Mouse (Mus musculus): Measurements from ENCODE around the gene Zfp346.

Zfp346 gene

GRCm38 (mm10) chr13:55174347-55174746 is 69.2 kb downstream of the Zfp346 start:
- no peaks in the 10 kb centered on the region for H3K36me3 ChIP-seq (ENCODE audit: insufficient read depth, low read length)
- peaks cover 4% of the 10 kb centered on the region for H3K9me3 ChIP-seq (ENCODE audit: low read length)
- peaks cover 26% of the 10 kb centered on the region for H3K27me3 ChIP-seq (ENCODE audit: insufficient read depth, low read length)
- no peak for TF ChIP-seq CTCF (conservative IDR thresholded peaks at IDR 0.05; ENCODE audit: low read length)
- no peak for TF ChIP-seq NANOG (IDR thresholded peaks at IDR 0.05; ENCODE audit: borderline replicate concordance, low read length)
- TF ChIP-seq POU5F1 (IDR thresholded peaks at IDR 0.05; ENCODE audit: borderline replicate concordance, low read length) = no peak
- peaks cover 37% of the 10 kb centered on the region for H3K4me1 ChIP-seq (replicated peaks; ENCODE audit: low read depth, low read length)
- no peak overlapping the region for H3K4me3 ChIP-seq (replicated peaks; ENCODE audit: low read length)

GRCm38 (mm10) chr13:55176265-55176664 is 71.2 kb downstream of the Zfp346 start:
- peaks cover 23% of the 10 kb centered on the region for H3K27me3 ChIP-seq (ENCODE audit: insufficient read depth, low read length)

GRCm38 (mm10) chr13:55177903-55178496 is 72.9 kb downstream of the Zfp346 start:
- no peak for TF ChIP-seq NANOG (IDR thresholded peaks at IDR 0.05; ENCODE audit: borderline replicate concordance, low read length)
- TF ChIP-seq CTCF (conservative IDR thresholded peaks at IDR 0.05; ENCODE audit: low read length) = peak; percentile 89
- TF ChIP-seq POU5F1 (IDR thresholded peaks at IDR 0.05; ENCODE audit: borderline replicate concordance, low read length) = no peak
- H3K4me1 ChIP-seq (replicated peaks; ENCODE audit: low read depth, low read length) = peaks cover 45% of the 10 kb centered on the region
- H3K36me3 ChIP-seq (ENCODE audit: insufficient read depth, low read length) = no peaks in the 10 kb centered on the region
- H3K27me3 ChIP-seq (ENCODE audit: insufficient read depth, low read length) = peaks cover 7% of the 10 kb centered on the region; the same call in 1 of the 2 replicates
- no peaks in the 10 kb centered on the region for H3K9me3 ChIP-seq (ENCODE audit: low read length)
- H3K4me3 ChIP-seq (replicated peaks; ENCODE audit: low read length) = peak overlapping the region; percentile 39

More at GRCm38 (mm10) chr13:55176265-55176664, 71.2 kb downstream of the Zfp346 start:
- TF ChIP-seq CTCF (conservative IDR thresholded peaks at IDR 0.05; ENCODE audit: low read length) (no peak), NANOG (IDR thresholded peaks at IDR 0.05; ENCODE audit: borderline replicate concordance, low read length) (no peak), POU5F1 (IDR thresholded peaks at IDR 0.05; ENCODE audit: borderline replicate concordance, low read length) (no peak)
- Histone ChIP-seq H3K4me3 (replicated peaks; ENCODE audit: low read length) (no peak overlapping the region), H3K36me3 (ENCODE audit: insufficient read depth, low read length) (no peaks in the 10 kb centered on the region), H3K4me1 (replicated peaks; ENCODE audit: low read depth, low read length) (peaks cover 48% of the 10 kb centered on the region), H3K9me3 (ENCODE audit: low read length) (no peaks in the 10 kb centered on the region)

GRCm38 (mm10) chr13:55178556-55178955 is 73.4 kb downstream of the Zfp346 start:
- no peak for TF ChIP-seq POU5F1 (IDR thresholded peaks at IDR 0.05; ENCODE audit: borderline replicate concordance, low read length)
- peak; percentile 83 for TF ChIP-seq CTCF (conservative IDR thresholded peaks at IDR 0.05; ENCODE audit: low read length)
- H3K9me3 ChIP-seq (ENCODE audit: low read length) = no peaks in the 10 kb centered on the region

GRCm38 (mm10) chr13:55179591-55179990 is 74.5 kb downstream of the Zfp346 start:
- Histone ChIP-seq H3K4me3 (replicated peaks; ENCODE audit: low read length) (no peak overlapping the region), H3K9me3 (ENCODE audit: low read length) (no peaks in the 10 kb centered on the region), H3K36me3 (ENCODE audit: insufficient read depth, low read length) (no peaks in the 10 kb centered on the region), H3K4me1 (replicated peaks; ENCODE audit: low read depth, low read length) (peaks cover 55% of the 10 kb centered on the region), H3K27me3 (ENCODE audit: insufficient read depth, low read length) (no peaks in the 10 kb centered on the region)
- TF ChIP-seq POU5F1 (IDR thresholded peaks at IDR 0.05; ENCODE audit: borderline replicate concordance, low read length) (no peak), NANOG (IDR thresholded peaks at IDR 0.05; ENCODE audit: borderline replicate concordance, low read length) (no peak), CTCF (conservative IDR thresholded peaks at IDR 0.05; ENCODE audit: low read length) (no peak)

More at GRCm38 (mm10) chr13:55178556-55178955, 73.4 kb downstream of the Zfp346 start:
- no peaks in the 10 kb centered on the region for H3K36me3 ChIP-seq (ENCODE audit: insufficient read depth, low read length)
- peaks cover 7% of the 10 kb centered on the region; the same call in 1 of the 2 replicates for H3K27me3 ChIP-seq (ENCODE audit: insufficient read depth, low read length)
- no peak overlapping the region for H3K4me3 ChIP-seq (replicated peaks; ENCODE audit: low read length)
- peaks cover 51% of the 10 kb centered on the region for H3K4me1 ChIP-seq (replicated peaks; ENCODE audit: low read depth, low read length)

- no peak for TF ChIP-seq POU5F1 (IDR thresholded peaks at IDR 0.05; ENCODE audit: borderline replicate concordance, low read length)
- TF ChIP-seq NANOG (IDR thresholded peaks at IDR 0.05; ENCODE audit: borderline replicate concordance, low read length) = no peak
- TF ChIP-seq CTCF (conservative IDR thresholded peaks at IDR 0.05; ENCODE audit: low read length) = no peak
- peaks cover 53% of the 10 kb centered on the region for H3K4me1 ChIP-seq (replicated peaks; ENCODE audit: low read depth, low read length)
- H3K36me3 ChIP-seq (ENCODE audit: insufficient read depth, low read length) = no peaks in the 10 kb centered on the region
- no peaks in the 10 kb centered on the region for H3K9me3 ChIP-seq (ENCODE audit: low read length)
- H3K4me3 ChIP-seq (replicated peaks; ENCODE audit: low read length) = peak overlapping the region; percentile 75
- H3K27me3 ChIP-seq (ENCODE audit: insufficient read depth, low read length) = no peaks in the 10 kb centered on the region
These were observed 76.7 kb downstream of the Zfp346 start for GRCm38 (mm10) chr13:55181786-55182172.

GRCm38 (mm10) chr13:55182173-55182894 is 77.2 kb downstream of the Zfp346 start:
- Histone ChIP-seq H3K36me3 (ENCODE audit: insufficient read depth, low read length) (no peaks in the 10 kb centered on the region), H3K9me3 (ENCODE audit: low read length) (no peaks in the 10 kb centered on the region), H3K4me3 (replicated peaks; ENCODE audit: low read length) (peak overlapping the region; percentile 75), H3K27me3 (ENCODE audit: insufficient read depth, low read length) (no peaks in the 10 kb centered on the region), H3K4me1 (replicated peaks; ENCODE audit: low read depth, low read length) (peaks cover 52% of the 10 kb centered on the region)
- no peak for TF ChIP-seq NANOG (IDR thresholded peaks at IDR 0.05; ENCODE audit: borderline replicate concordance, low read length)
- no peak for TF ChIP-seq POU5F1 (IDR thresholded peaks at IDR 0.05; ENCODE audit: borderline replicate concordance, low read length)
- TF ChIP-seq CTCF (conservative IDR thresholded peaks at IDR 0.05; ENCODE audit: low read length) = no peak

GRCm38 (mm10) chr13:55183382-55183781 is 78.3 kb downstream of the Zfp346 start:
- no peak for TF ChIP-seq POU5F1 (IDR thresholded peaks at IDR 0.05; ENCODE audit: borderline replicate concordance, low read length)
- no peak for TF ChIP-seq NANOG (IDR thresholded peaks at IDR 0.05; ENCODE audit: borderline replicate concordance, low read length)
- no peak for TF ChIP-seq CTCF (conservative IDR thresholded peaks at IDR 0.05; ENCODE audit: low read length)
- Histone ChIP-seq H3K9me3 (ENCODE audit: low read length) (no peaks in the 10 kb centered on the region), H3K4me1 (replicated peaks; ENCODE audit: low read depth, low read length) (peaks cover 43% of the 10 kb centered on the region), H3K27me3 (ENCODE audit: insufficient read depth, low read length) (no peaks in the 10 kb centered on the region), H3K4me3 (replicated peaks; ENCODE audit: low read length) (no peak overlapping the region), H3K36me3 (ENCODE audit: insufficient read depth, low read length) (no peaks in the 10 kb centered on the region)

Data from E14TG2a.4 (cell line).